Mouse (Mus musculus) heart, postnatal 0 days (tissue): ENCODE measurements around the gene Xrcc5.

Experiments used
- CTCF ChIP-seq: IDR thresholded peaks from 2 replicates; pipeline ENCODE4 v1.5.1; 2016; ENCODE audit warnings: antibody characterized with exemption, control low read depth, low read depth
- EP300 ChIP-seq: IDR thresholded peaks from 2 replicates; pipeline ENCODE4 v1.6.1; 2016; ENCODE audit warnings: antibody characterized with exemption, low read depth

GRCm38 (mm10) chr1:72434510-72434909 lies 127.3 kb downstream of the Xrcc5 start:
- TF ChIP-seq CTCF (no peak), EP300 (no peak)
